Mouse (Mus musculus) thymus, adult 2 months (tissue): ENCODE data around the gene Gm49395.

Source experiments
- CTCF ChIP-seq: fragments of 200-500 bp; IDR thresholded peaks from 2 replicates; pipeline ENCODE4 v1.5.1; 2012; ENCODE audit warnings: mild to moderate bottlenecking, control low read depth, low read length, moderate library complexity, borderline replicate concordance; ENCODE audit not compliant: control insufficient read depth, poor library complexity, insufficient read depth; ENCODE audit errors: extremely low read depth
- POLR2A ChIP-seq: fragments of 200-500 bp; IDR thresholded peaks from 2 replicates; pipeline ENCODE4 v1.6.1; 2012; ENCODE audit warnings: mild to moderate bottlenecking, low read length, control low read depth, moderate library complexity; ENCODE audit not compliant: control insufficient read depth, poor library complexity, insufficient read depth; ENCODE audit errors: extremely low read depth

DNA sequence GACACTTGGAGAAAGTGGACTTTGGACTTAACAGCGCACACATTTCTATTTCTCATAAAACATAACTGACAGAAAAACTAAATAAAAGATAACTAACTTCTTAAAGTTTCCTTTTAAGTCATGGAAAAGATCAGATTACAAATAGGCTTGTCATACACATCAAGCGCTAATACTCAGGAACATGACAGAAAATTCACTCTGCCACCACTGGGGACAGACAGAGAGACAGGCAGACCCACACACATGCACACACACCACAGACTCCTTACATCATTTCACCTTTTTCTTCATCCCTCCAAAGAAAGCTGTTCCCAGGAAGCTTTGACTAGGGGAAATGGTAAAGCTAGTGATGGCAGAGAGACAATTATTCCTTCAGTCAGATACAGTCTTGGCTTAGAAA, 6.3 kb downstream of the Gm49395 start:
- TF ChIP-seq CTCF = no peak
- no peak for TF ChIP-seq POLR2A
